Mouse (Mus musculus): Measurements from ENCODE around the gene Hsf5.

The Hsf5 gene

GRCm38 (mm10) chr11:87616790-87617474 is at the start of gene Hsf5:
TSS of gene Hsf5 (plus strand) at chr11:87617164.
- DNase-seq (ENCODE audit: low spot score in 2 of 2): no peak

GRCm38 (mm10) chr11:87568255-87568953 is 48.6 kb upstream of the Hsf5 start, which contains the start of gene Sept4:
TSS of gene Sept4 (plus strand) at chr11:87568903.
- DNase-seq (ENCODE audit: low spot score in 2 of 2): no peak

GRCm38 (mm10) chr11:87570743-87571142 is 46.2 kb upstream of the Hsf5 start:
- no peak for DNase-seq (ENCODE audit: low spot score in 2 of 2)

- no peak for DNase-seq (ENCODE audit: low spot score in 2 of 2)
These were observed 45.5 kb upstream of the Hsf5 start for GRCm38 (mm10) chr11:87571361-87571950.

GRCm38 (mm10) chr11:87573751-87574150 is 43.2 kb upstream of the Hsf5 start:
- DNase-seq (ENCODE audit: low spot score in 2 of 2): no peak

GRCm38 (mm10) chr11:87574520-87575180 is 42.3 kb upstream of the Hsf5 start:
- DNase-seq (ENCODE audit: low spot score in 2 of 2): no peak

- DNase-seq (ENCODE audit: low spot score in 2 of 2): no peak
These were observed 39.2 kb upstream of the Hsf5 start for GRCm38 (mm10) chr11:87577601-87578248.

GRCm38 (mm10) chr11:87578249-87578962 is 38.6 kb upstream of the Hsf5 start:
- peak; percentile 62 to 86 for DNase-seq (ENCODE audit: low spot score in 2 of 2)

GRCm38 (mm10) chr11:87578963-87579601 is 37.9 kb upstream of the Hsf5 start:
- no peak for DNase-seq (ENCODE audit: low spot score in 2 of 2)

- DNase-seq (ENCODE audit: low spot score in 2 of 2): no peak
These were observed 37.3 kb upstream of the Hsf5 start for GRCm38 (mm10) chr11:87579713-87580112.

- DNase-seq (ENCODE audit: low spot score in 2 of 2): no peak
These were observed 36.4 kb upstream of the Hsf5 start for GRCm38 (mm10) chr11:87580543-87581085.

- DNase-seq (ENCODE audit: low spot score in 2 of 2): no peak
These were observed 35.7 kb upstream of the Hsf5 start for GRCm38 (mm10) chr11:87581161-87581865.

- no peak for DNase-seq (ENCODE audit: low spot score in 2 of 2)
These were observed 34.8 kb upstream of the Hsf5 start for GRCm38 (mm10) chr11:87581933-87582710.

GRCm38 (mm10) chr11:87583291-87584034 is 33.5 kb upstream of the Hsf5 start:
- no peak for DNase-seq (ENCODE audit: low spot score in 2 of 2)

GRCm38 (mm10) chr11:87584711-87585505 is 32.1 kb upstream of the Hsf5 start:
- no peak for DNase-seq (ENCODE audit: low spot score in 2 of 2)

- no peak for DNase-seq (ENCODE audit: low spot score in 2 of 2)
These were observed 29.6 kb upstream of the Hsf5 start for GRCm38 (mm10) chr11:87587211-87587874.

GRCm38 (mm10) chr11:87589605-87590004 is 27.4 kb upstream of the Hsf5 start:
- no peak for DNase-seq (ENCODE audit: low spot score in 2 of 2)

All from spleen, postnatal 4 days (tissue).